Mouse (Mus musculus) midbrain, postnatal 0 days (tissue): ENCODE measurements around the gene Erlin1. TPM values are rescaled to one million over a fixed set of nuclear protein-coding genes. Genes with fewer than 3 reads are reported as not detected.

Experiments
- ATAC-seq: fragments of 200-750 bp; cut with Nextera tagmentation; 2 replicates; pipeline ENCODE4 v1.8.0; 2017; ENCODE audit warnings: moderate number of reproducible peaks, mild to moderate bottlenecking, moderate TSS enrichment, moderate library complexity; ENCODE audit not compliant: low FRiP score
- DNase-seq: peaks from one replicate; pipeline ENCODE4 v3.0.0-alpha.2; 2015; ENCODE audit warnings: low spot score
- H3K27ac ChIP-seq: fragments of 300-500 bp; sonication (generic); 2 replicates; pipeline ENCODE4 v1.5.1; 2014; ENCODE audit warnings: low read depth, mild to moderate bottlenecking, low read length, mixed read lengths
- H3K27me3 ChIP-seq: fragments of 300-500 bp; sonication (generic); 2 replicates; pipeline ENCODE4 v1.6.1; 2014; ENCODE audit warnings: low read length, control low read depth, mixed read lengths; ENCODE audit not compliant: insufficient read depth
- H3K36me3 ChIP-seq: fragments of 300-500 bp; sonication (generic); 2 replicates; pipeline ENCODE4 v1.6.1; 2014; ENCODE audit warnings: low read length, control low read depth, mixed read lengths; ENCODE audit not compliant: insufficient read depth
- H3K4me1 ChIP-seq: fragments of 300-500 bp; sonication (generic); 2 replicates; pipeline ENCODE4 v1.6.1; 2014; ENCODE audit warnings: mild to moderate bottlenecking, control low read depth, antibody characterized with exemption, low read length, mixed read lengths; ENCODE audit not compliant: insufficient read depth
- H3K4me2 ChIP-seq: fragments of 300-500 bp; sonication (generic); 2 replicates; pipeline ENCODE4 v1.6.1; 2014; ENCODE audit warnings: low read depth, mild to moderate bottlenecking, low read length, mixed read lengths; ENCODE audit not compliant: poor library complexity, severe bottlenecking
- H3K4me3 ChIP-seq: fragments of 300-500 bp; sonication (generic); 2 replicates; pipeline ENCODE4 v1.5.1; 2014; ENCODE audit warnings: low read depth, mild to moderate bottlenecking, low read length, moderate library complexity
- H3K9ac ChIP-seq: fragments of 300-500 bp; sonication (generic); replicated peaks from 2 replicates; pipeline ENCODE4 v1.6.1; 2014; ENCODE audit warnings: mild to moderate bottlenecking, low read length, moderate library complexity, mixed read lengths; ENCODE audit not compliant: poor library complexity, severe bottlenecking
- H3K9me3 ChIP-seq: fragments of 300-500 bp; sonication (generic); 2 replicates; pipeline ENCODE4 v1.6.1; 2016; ENCODE audit warnings: low read length, control low read depth
- CTCF ChIP-seq: IDR thresholded peaks from 2 replicates; pipeline ENCODE4 v1.5.1; 2016; ENCODE audit warnings: antibody characterized with exemption, mild to moderate bottlenecking
- WGBS: fragments of 180-500 bp; shearing (Covaris S2); extraction: QIAGEN DNeasy Blood & Tissue Kit; methylation state at CpG from one replicate; pipeline ENCODE4 v1.1.7; 2014; 5-methylcytosine and 5-hydroxymethylcytosine counted together
- polyA plus RNA-seq: library from polyadenylated mRNA; unstranded; fragments of >200 nt; fragmentation: Nextera tagmentation; extraction: Ambion mirVana; gene quantifications from 2 replicates; pipeline ENCODE4 v1.2.1, GENCODE M21; 2015
- total RNA-seq: library from RNA; depleted of rRNA; stranded (reverse); fragments of >200 nt; gene quantifications from 2 replicates; pipeline ENCODE4 v1.2.3, GENCODE M21; 2014

Gene Erlin1
- total and polyA plus RNA-seq, 2 experiments from 2014 or later, result 9.8 to 16.4 TPM

- H3K9me3 ChIP-seq, result no peaks in the 10 kb centered on the region
- WGBS, result 75% methylated on average over 5 of the region's 5 CpGs
- H3K4me3 ChIP-seq, result no peak overlapping the region
- H3K27me3 ChIP-seq, result no peaks in the 10 kb centered on the region
- H3K9ac ChIP-seq, result no peak overlapping the region
- H3K4me1 ChIP-seq, result no peaks in the 10 kb centered on the region
- no peak overlapping the region for H3K4me2 ChIP-seq
- DNase-seq (no peak), ATAC-seq (no peak)
- H3K27ac ChIP-seq, result no peak overlapping the region
- TF ChIP-seq CTCF, result no peak; the same call in 1 of the 2 replicates
- H3K36me3 ChIP-seq, result no peaks in the 10 kb centered on the region
Measured at GRCm38 (mm10) chr19:44023066-44023465, 46.5 kb downstream of the Erlin1 start.

GRCm38 (mm10) chr19:44021502-44021901 lies 48.1 kb downstream of the Erlin1 start:
- TF ChIP-seq CTCF, result no peak
- Histone ChIP-seq H3K9me3 (no peaks in the 10 kb centered on the region), H3K9ac (no peak overlapping the region), H3K36me3 (no peaks in the 10 kb centered on the region), H3K4me1 (no peaks in the 10 kb centered on the region), H3K4me2 (no peak overlapping the region), H3K27me3 (no peaks in the 10 kb centered on the region), H3K4me3 (no peak overlapping the region), H3K27ac (no peak overlapping the region)
- 92% methylated on average over 4 of the region's 4 CpGs for WGBS
- DNase-seq (no peak), ATAC-seq (no peak)

GRCm38 (mm10) chr19:44019739-44020138 lies 49.8 kb downstream of the Erlin1 start:
- no peaks in the 10 kb centered on the region for H3K4me1 ChIP-seq
- no peak overlapping the region for H3K4me3 ChIP-seq
- no peaks in the 10 kb centered on the region for H3K9me3 ChIP-seq
- no peak for ATAC-seq
- no peak overlapping the region for H3K9ac ChIP-seq
- H3K36me3 ChIP-seq, result no peaks in the 10 kb centered on the region
- H3K4me2 ChIP-seq, result no peak overlapping the region
- DNase-seq, result no peak
- no peaks in the 10 kb centered on the region for H3K27me3 ChIP-seq
- TF ChIP-seq CTCF, result no peak
- WGBS, result 65% methylated on average over 7 of the region's 7 CpGs
- H3K27ac ChIP-seq, result no peak overlapping the region

GRCm38 (mm10) chr19:44013862-44014261 lies 55.7 kb downstream of the Erlin1 start:
- Histone ChIP-seq H3K4me2 (no peak overlapping the region), H3K4me1 (no peaks in the 10 kb centered on the region), H3K9ac (no peak overlapping the region), H3K27me3 (no peaks in the 10 kb centered on the region), H3K36me3 (no peaks in the 10 kb centered on the region), H3K4me3 (no peak overlapping the region), H3K27ac (no peak overlapping the region), H3K9me3 (no peaks in the 10 kb centered on the region)
- DNase-seq (no peak), ATAC-seq (no peak)
- 87% methylated on average over 6 of the region's 6 CpGs for WGBS
- no peak for TF ChIP-seq CTCF

- Histone ChIP-seq H3K4me2 (no peak overlapping the region), H3K27ac (no peak overlapping the region), H3K36me3 (no peaks in the 10 kb centered on the region), H3K9ac (no peak overlapping the region), H3K27me3 (no peaks in the 10 kb centered on the region), H3K9me3 (no peaks in the 10 kb centered on the region), H3K4me3 (no peak overlapping the region), H3K4me1 (no peaks in the 10 kb centered on the region)
- WGBS, result 71% methylated on average over 15 of the region's 15 CpGs
- TF ChIP-seq CTCF, result no peak
- no peak for DNase-seq
- ATAC-seq, result no peak
Measured at GRCm38 (mm10) chr19:44008784-44009183, 60.8 kb downstream of the Erlin1 start.

GRCm38 (mm10) chr19:44007186-44007585 lies 62.4 kb downstream of the Erlin1 start:
- ATAC-seq, result no peak

More at GRCm38 (mm10) chr19:44007186-44007585, 62.4 kb downstream of the Erlin1 start:
- no peak overlapping the region for H3K9ac ChIP-seq
- no peak overlapping the region for H3K4me3 ChIP-seq
- no peak overlapping the region for H3K4me2 ChIP-seq
- H3K9me3 ChIP-seq, result no peaks in the 10 kb centered on the region
- H3K27ac ChIP-seq, result no peak overlapping the region
- H3K4me1 ChIP-seq, result no peaks in the 10 kb centered on the region
- H3K27me3 ChIP-seq, result no peaks in the 10 kb centered on the region
- no peak for DNase-seq
- WGBS, result 43% methylated on average over 12 of the region's 12 CpGs
- H3K36me3 ChIP-seq, result no peaks in the 10 kb centered on the region
- no peak for TF ChIP-seq CTCF
